ENCODE assay signal across 17 mouse cellular contexts in the genomic region with DNA sequence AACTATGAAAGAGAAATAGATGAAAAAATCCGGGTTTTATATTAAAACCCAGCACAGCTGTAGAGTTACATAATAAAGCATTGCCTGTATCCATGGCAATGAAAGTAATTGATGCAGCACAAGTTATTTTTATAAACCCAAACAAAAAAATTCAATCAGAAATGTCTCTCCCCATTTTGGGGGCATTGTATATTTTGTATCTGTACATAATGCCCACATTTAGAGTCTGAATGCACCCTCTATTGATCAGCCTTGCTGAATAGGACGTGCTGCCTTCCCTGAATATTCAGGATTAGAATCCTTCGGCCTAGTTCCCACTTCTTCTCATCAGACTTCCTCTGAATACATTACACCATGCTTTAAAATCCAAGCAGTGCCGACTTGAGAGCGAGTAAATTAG.
DNase-seq lines count a peak whose midpoint lies in the region; ATAC-seq lines count a peak whose summit lies in the region.
"Had no signal": no experiment of that assay in that cellular context is flagged by ENCODE, and none has a peak within 500 bp of the region (broad histone marks: within the 10 kb centered on the region; RNA-seq: fewer than 3 reads in every experiment).

No protein-coding gene starts in this region.

- peaks cover 14% of the 10 kb centered on the region for H3K4me1 ChIP-seq in forebrain, embryonic 16.5 days (replicated peaks; ENCODE audit: control insufficient read depth, insufficient read depth, low read length)
- peaks cover 7% of the 10 kb centered on the region for H3K4me1 ChIP-seq in neural tube, embryonic 15.5 days
- H3K4me1 ChIP-seq: embryonic facial prominence, embryonic 13.5 days had no signal

- H3K36me3 ChIP-seq in forebrain, embryonic 16.5 days (ENCODE audit: control insufficient read depth, insufficient read depth) = no peaks in the 10 kb centered on the region
- H3K36me3 ChIP-seq in neural tube, embryonic 15.5 days = no peaks in the 10 kb centered on the region
- H3K36me3 ChIP-seq: embryonic facial prominence, embryonic 13.5 days; G1E had no signal

- H3K4me3 ChIP-seq in forebrain, embryonic 16.5 days (replicated peaks; ENCODE audit: low read length) = no peak overlapping the region
- no peak overlapping the region for H3K4me3 ChIP-seq in neural tube, embryonic 15.5 days (replicated peaks)
- H3K4me3 ChIP-seq: embryonic facial prominence, embryonic 13.5 days had no signal

- intact Hi-C loops in left cerebral cortex, postnatal 4 days (cut with DNase I) = no loop called here
- intact Hi-C loops in left cerebral cortex, postnatal 36 days (cut with DNase I) = loop anchor here (5.0 to 10.0 kb wide), 2 partner anchors 38 to 109 kb away; a partner anchor contains a TSS

- H3K4me2 ChIP-seq in forebrain, embryonic 16.5 days (ENCODE audit: low read length) = no peak overlapping the region
- no peak overlapping the region for H3K4me2 ChIP-seq in neural tube, embryonic 15.5 days
- H3K4me2 ChIP-seq: embryonic facial prominence, embryonic 13.5 days had no signal

- peak; percentile 78 for ATAC-seq in forebrain, embryonic 16.5 days
- no peak for ATAC-seq in neural tube, embryonic 15.5 days (ENCODE audit: low FRiP score)
- ATAC-seq: hindbrain, embryonic 16.5 days had no signal

- 8% methylated on average over 5 of the region's 5 CpGs for WGBS in forebrain, embryonic 16.5 days
- WGBS in neural tube, embryonic 15.5 days = 54% methylated on average over 5 of the region's 5 CpGs

- no peak overlapping the region for H3K9ac ChIP-seq in forebrain, embryonic 16.5 days (replicated peaks; ENCODE audit: low read depth, low read length)
- no peak overlapping the region for H3K9ac ChIP-seq in neural tube, embryonic 15.5 days (replicated peaks)
- H3K9ac ChIP-seq: embryonic facial prominence, embryonic 13.5 days had no signal

- DNase-seq in left cerebral cortex, adult 11 months (ENCODE audit: low spot score) = peak; percentile 24
- no peak for DNase-seq in left cerebral cortex, postnatal 4 days
- peak; percentile 11 to 27 for DNase-seq in left cerebral cortex, postnatal 36 days (ENCODE audit: low spot score in 2 of 2)
- DNase-seq in telencephalon, adult 2 months (ENCODE audit: low read depth, low spot score) = peak; percentile 70
- no peak for DNase-seq in urinary bladder, adult 2 months (ENCODE audit: low spot score)
- no peak for DNase-seq in adrenal gland, adult 18-20 months (ENCODE audit: low spot score in 2 of 2)
- DNase-seq: adrenal gland, postnatal 25 days; cerebellum, postnatal 25 days; heart, postnatal 14 days; kidney, adult 9 months; liver had no signal

- no peaks in the 10 kb centered on the region for H3K27me3 ChIP-seq in forebrain, embryonic 16.5 days (replicated peaks; ENCODE audit: control insufficient read depth, insufficient read depth, low read length)
- no peaks in the 10 kb centered on the region for H3K27me3 ChIP-seq in neural tube, embryonic 15.5 days (replicated peaks)
- H3K27me3 ChIP-seq: embryonic facial prominence, embryonic 13.5 days had no signal

- H3K9me3 ChIP-seq in forebrain, embryonic 16.5 days (ENCODE audit: control insufficient read depth, low read length) = no peaks in the 10 kb centered on the region
- no peaks in the 10 kb centered on the region for H3K9me3 ChIP-seq in neural tube, embryonic 15.5 days (replicated peaks)
- H3K9me3 ChIP-seq: embryonic facial prominence, embryonic 13.5 days had no signal

- no peak overlapping the region for H3K27ac ChIP-seq in forebrain, embryonic 16.5 days (ENCODE audit: low read length)
- H3K27ac ChIP-seq in neural tube, embryonic 15.5 days (replicated peaks) = no peak overlapping the region
- H3K27ac ChIP-seq: embryonic facial prominence, embryonic 13.5 days; stomach, postnatal 0 days had no signal

Comparison
In these comparisons a context has a peak if more than half of its experiments do, and no peak if none do; other contexts are left out.
1. DNase-seq: peak in left cerebral cortex, adult 11 months (single experiment), left cerebral cortex, postnatal 36 days (2 of 2) and telencephalon, adult 2 months (single experiment); none in left cerebral cortex, postnatal 4 days (single experiment), urinary bladder, adult 2 months (single experiment) and adrenal gland, adult 18-20 months (0 of 2).